Mouse (Mus musculus): ENCODE data around the gene Lce3b. TPM values are rescaled to one million over a fixed set of nuclear protein-coding genes. Genes with fewer than 3 reads are reported as not detected.

Lce3b gene
- polyA plus RNA-seq, 2 experiments, result not detected

GRCm38 (mm10) chr3:92907571-92907970 lies 25.2 kb upstream of the Lce3b start:
- TF ChIP-seq POLR2A (IDR thresholded peaks at IDR 0.05; ENCODE audit: borderline replicate concordance, extremely low read depth, insufficient read depth, insufficient read length), result no peak
- WGBS, result 27% methylated on average over 4 of the region's 4 CpGs
- Histone ChIP-seq H3K4me1 (ENCODE audit: control insufficient read depth, insufficient read depth, low read length) (no peaks in the 10 kb centered on the region), H3K9ac (ENCODE audit: low read depth, low read length, severe bottlenecking) (no peak overlapping the region), H3K27ac (replicated peaks; ENCODE audit: low read depth, low read length) (no peak overlapping the region), H3K9me3 (ENCODE audit: control insufficient read depth, low read length) (no peaks in the 10 kb centered on the region), H3K4me2 (replicated peaks; ENCODE audit: low read depth, low read length, severe bottlenecking) (no peak overlapping the region), H3K27me3 (ENCODE audit: control insufficient read depth, insufficient read depth, low read length) (no peaks in the 10 kb centered on the region), H3K4me3 (replicated peaks; ENCODE audit: low read length) (no peak overlapping the region), H3K36me3 (ENCODE audit: control insufficient read depth, insufficient read depth, low read length) (no peaks in the 10 kb centered on the region)
- DNase-seq (ENCODE audit: low spot score) (peak; percentile 48), ATAC-seq (ENCODE audit: low FRiP score, low read depth) (no peak)

DNA sequence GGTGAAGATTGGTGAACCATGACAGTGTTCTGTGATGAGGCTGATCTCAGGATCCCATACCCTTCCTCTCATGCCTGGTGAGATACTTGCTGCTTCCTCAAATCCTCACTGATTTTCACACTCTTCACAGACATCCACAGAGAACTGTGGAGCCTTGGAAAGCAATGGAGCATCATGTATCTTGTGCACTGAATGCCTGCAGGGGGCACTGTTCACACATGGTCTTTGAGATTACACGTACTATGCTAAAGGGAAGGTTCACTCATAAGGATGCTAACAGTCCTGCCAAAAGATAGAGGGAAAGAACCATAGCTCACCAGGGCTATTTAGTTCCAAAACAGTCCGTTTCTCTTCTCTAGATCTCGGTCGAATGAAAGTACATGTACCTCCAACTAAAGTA lies 12.4 kb upstream of the Lce3b start:
- DNase-seq (ENCODE audit: low spot score) (peak; percentile 57), ATAC-seq (ENCODE audit: low FRiP score, low read depth) (no peak)
- no peaks in the 10 kb centered on the region for H3K9me3 ChIP-seq (ENCODE audit: control insufficient read depth, low read length)
- H3K4me1 ChIP-seq (ENCODE audit: control insufficient read depth, insufficient read depth, low read length), result no peaks in the 10 kb centered on the region
- H3K27ac ChIP-seq (replicated peaks; ENCODE audit: low read depth, low read length), result no peak overlapping the region
- TF ChIP-seq POLR2A (IDR thresholded peaks at IDR 0.05; ENCODE audit: borderline replicate concordance, extremely low read depth, insufficient read depth, insufficient read length), result no peak
- H3K36me3 ChIP-seq (ENCODE audit: control insufficient read depth, insufficient read depth, low read length), result no peaks in the 10 kb centered on the region
- no peak overlapping the region for H3K4me2 ChIP-seq (replicated peaks; ENCODE audit: low read depth, low read length, severe bottlenecking)
- H3K9ac ChIP-seq (ENCODE audit: low read depth, low read length, severe bottlenecking), result no peak overlapping the region
- H3K27me3 ChIP-seq (ENCODE audit: control insufficient read depth, insufficient read depth, low read length), result no peaks in the 10 kb centered on the region
- WGBS, result 63% methylated on average over 4 of the region's 4 CpGs
- no peak overlapping the region for H3K4me3 ChIP-seq (replicated peaks; ENCODE audit: low read length)

- Histone ChIP-seq H3K36me3 (ENCODE audit: control insufficient read depth, insufficient read depth, low read length) (no peaks in the 10 kb centered on the region), H3K4me1 (ENCODE audit: control insufficient read depth, insufficient read depth, low read length) (no peaks in the 10 kb centered on the region), H3K27me3 (ENCODE audit: control insufficient read depth, insufficient read depth, low read length) (no peaks in the 10 kb centered on the region), H3K4me3 (replicated peaks; ENCODE audit: low read length) (no peak within 1 kb of the TSS), H3K9me3 (ENCODE audit: control insufficient read depth, low read length) (no peaks in the 10 kb centered on the region), H3K4me2 (replicated peaks; ENCODE audit: low read depth, low read length, severe bottlenecking) (no peak within 1 kb of the TSS), H3K27ac (replicated peaks; ENCODE audit: low read depth, low read length) (no peak within 1 kb of the TSS), H3K9ac (ENCODE audit: low read depth, low read length, severe bottlenecking) (no peak within 1 kb of the TSS)
- DNase-seq (ENCODE audit: low spot score) (no peak), ATAC-seq (ENCODE audit: low FRiP score, low read depth) (no peak)
- no peak for TF ChIP-seq POLR2A (IDR thresholded peaks at IDR 0.05; ENCODE audit: borderline replicate concordance, extremely low read depth, insufficient read depth, insufficient read length)
- WGBS, result 68% methylated on average over 2 of the region's 2 CpGs
Observed at GRCm38 (mm10) chr3:92926130-92926529, 6.6 kb upstream of the Lce3b start, which contains the start of gene Lce3a. Gene Lce3a, minus strand, starts transcription at chr3:92926230.

DNA sequence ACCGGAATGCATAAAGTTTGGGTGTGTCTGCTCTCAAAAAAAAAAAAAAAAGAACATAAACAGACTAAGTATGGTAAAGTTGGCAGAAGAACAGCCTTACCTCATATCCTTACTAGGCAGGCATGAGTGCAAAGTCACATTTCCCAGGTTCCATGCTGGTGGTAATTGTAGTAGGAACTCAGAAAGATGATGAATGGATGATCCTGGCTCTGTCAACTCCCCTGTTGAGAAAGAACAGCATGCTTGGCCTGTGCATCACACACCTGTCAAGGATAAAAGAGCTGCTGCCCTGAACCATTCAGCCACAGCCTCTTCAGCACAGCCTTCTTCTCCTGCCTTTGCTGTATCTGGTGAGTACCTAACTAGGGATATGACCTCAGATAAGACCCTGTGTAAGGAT lies 11.4 kb downstream of the Lce3b start, which contains the start of gene Lce3c:
Lce3c (plus strand) TSS at position 301 of the 400 bp plus-strand sequence.
- WGBS, result 63% methylated on average over 1 of the region's 1 CpGs
- Histone ChIP-seq H3K36me3 (ENCODE audit: control insufficient read depth, insufficient read depth, low read length) (no peaks in the 10 kb centered on the region), H3K4me3 (replicated peaks; ENCODE audit: low read length) (no peak within 1 kb of the TSS), H3K9ac (ENCODE audit: low read depth, low read length, severe bottlenecking) (no peak within 1 kb of the TSS), H3K4me1 (ENCODE audit: control insufficient read depth, insufficient read depth, low read length) (no peaks in the 10 kb centered on the region), H3K9me3 (ENCODE audit: control insufficient read depth, low read length) (no peaks in the 10 kb centered on the region), H3K27ac (replicated peaks; ENCODE audit: low read depth, low read length) (no peak within 1 kb of the TSS), H3K27me3 (ENCODE audit: control insufficient read depth, insufficient read depth, low read length) (no peaks in the 10 kb centered on the region), H3K4me2 (replicated peaks; ENCODE audit: low read depth, low read length, severe bottlenecking) (no peak within 1 kb of the TSS)
- no peak for DNase-seq (ENCODE audit: low spot score)
- ATAC-seq (ENCODE audit: low FRiP score, low read depth), result no peak
- TF ChIP-seq POLR2A (IDR thresholded peaks at IDR 0.05; ENCODE audit: borderline replicate concordance, extremely low read depth, insufficient read depth, insufficient read length), result no peak

DNA sequence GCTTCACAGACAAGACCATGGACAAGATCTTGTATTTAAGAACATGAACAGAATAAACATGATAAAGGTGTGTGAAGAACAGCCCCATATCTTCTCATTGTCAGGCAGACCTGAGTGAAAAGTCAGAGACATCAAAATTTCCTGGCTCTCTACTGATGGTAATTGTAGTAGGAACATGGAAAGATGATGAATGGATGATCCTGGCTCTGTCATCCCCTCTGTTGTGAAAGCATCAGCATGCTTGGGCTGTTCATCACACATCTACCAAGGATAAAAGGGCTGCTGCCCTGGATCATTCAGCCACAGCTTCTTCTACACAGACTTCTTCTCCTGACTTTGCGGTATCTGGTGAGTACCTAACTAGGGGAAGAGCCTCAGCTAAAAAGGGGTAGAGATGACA lies 24.3 kb downstream of the Lce3b start, which contains the start of gene Lce3d:
Lce3d (plus strand) TSS at position 301 of the 400 bp plus-strand sequence.
- no peak within 1 kb of the TSS for H3K9ac ChIP-seq (ENCODE audit: low read depth, low read length, severe bottlenecking)

DNA sequence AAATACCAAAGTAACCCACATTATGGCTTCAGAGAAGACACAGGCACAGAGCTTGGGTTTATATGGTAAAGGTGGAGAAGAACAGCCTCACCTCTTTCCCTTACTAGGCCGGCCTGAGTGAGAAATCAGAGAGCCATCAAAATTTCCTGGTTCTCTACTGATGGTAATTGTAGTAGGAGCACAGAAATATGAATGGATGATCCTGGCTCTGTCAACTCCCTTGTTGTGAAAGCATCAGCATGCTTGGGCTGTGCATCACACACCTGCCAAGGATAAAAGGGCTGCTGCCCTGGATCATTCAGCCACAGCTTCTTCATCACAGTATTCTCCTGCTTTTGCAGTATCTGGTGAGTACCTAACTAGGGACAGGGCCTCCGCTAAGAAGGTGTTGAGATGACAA lies 34.0 kb downstream of the Lce3b start, which contains the start of gene Lce3e:
Lce3e (plus strand) TSS at position 301 of the 400 bp plus-strand sequence.
- TF ChIP-seq POLR2A (IDR thresholded peaks at IDR 0.05; ENCODE audit: borderline replicate concordance, extremely low read depth, insufficient read depth, insufficient read length), result no peak
- Histone ChIP-seq H3K9ac (ENCODE audit: low read depth, low read length, severe bottlenecking) (no peak within 1 kb of the TSS), H3K4me1 (ENCODE audit: control insufficient read depth, insufficient read depth, low read length) (no peaks in the 10 kb centered on the region), H3K27me3 (ENCODE audit: control insufficient read depth, insufficient read depth, low read length) (no peaks in the 10 kb centered on the region), H3K36me3 (ENCODE audit: control insufficient read depth, insufficient read depth, low read length) (no peaks in the 10 kb centered on the region), H3K27ac (replicated peaks; ENCODE audit: low read depth, low read length) (no peak within 1 kb of the TSS), H3K4me3 (replicated peaks; ENCODE audit: low read length) (no peak within 1 kb of the TSS), H3K4me2 (replicated peaks; ENCODE audit: low read depth, low read length, severe bottlenecking) (no peak within 1 kb of the TSS), H3K9me3 (ENCODE audit: control insufficient read depth, low read length) (no peaks in the 10 kb centered on the region)
- WGBS, result 92% methylated on average over 2 of the region's 2 CpGs
- no peak for DNase-seq (ENCODE audit: low spot score)
- ATAC-seq (ENCODE audit: low FRiP score, low read depth), result no peak

More for the DNA sequence above, 24.3 kb downstream of the Lce3b start, which contains the start of gene Lce3d:
- no peaks in the 10 kb centered on the region for H3K4me1 ChIP-seq (ENCODE audit: control insufficient read depth, insufficient read depth, low read length)
- no peak for TF ChIP-seq POLR2A (IDR thresholded peaks at IDR 0.05; ENCODE audit: borderline replicate concordance, extremely low read depth, insufficient read depth, insufficient read length)
- WGBS, result 94% methylated on average over 1 of the region's 1 CpGs
- ATAC-seq (ENCODE audit: low FRiP score, low read depth) (no peak), DNase-seq (ENCODE audit: low spot score) (no peak)
- H3K9me3 ChIP-seq (ENCODE audit: control insufficient read depth, low read length), result no peaks in the 10 kb centered on the region
- H3K4me2 ChIP-seq (replicated peaks; ENCODE audit: low read depth, low read length, severe bottlenecking), result no peak within 1 kb of the TSS
- no peak within 1 kb of the TSS for H3K4me3 ChIP-seq (replicated peaks; ENCODE audit: low read length)
- no peaks in the 10 kb centered on the region for H3K27me3 ChIP-seq (ENCODE audit: control insufficient read depth, insufficient read depth, low read length)
- H3K27ac ChIP-seq (replicated peaks; ENCODE audit: low read depth, low read length), result no peak within 1 kb of the TSS
- H3K36me3 ChIP-seq (ENCODE audit: control insufficient read depth, insufficient read depth, low read length), result no peaks in the 10 kb centered on the region

All from limb, embryonic 14.5 days (tissue).